Mouse (Mus musculus) small intestine, adult 2 months (tissue): ENCODE data around the gene Limd2.

ENCODE experiments used
- CTCF ChIP-seq: fragments of 200-500 bp; IDR thresholded peaks from 2 replicates; pipeline ENCODE4 v1.5.1; 2012; ENCODE audit warnings: low read depth, mild to moderate bottlenecking, control low read depth, inconsistent platforms, low read length, moderate library complexity, mixed read lengths; ENCODE audit not compliant: insufficient replicate concordance, insufficient read length; ENCODE audit errors: extremely low read depth
- POLR2A ChIP-seq: fragments of 200-500 bp; IDR thresholded peaks from 2 replicates; pipeline ENCODE4 v1.6.1; 2012; ENCODE audit warnings: low read depth, mild to moderate bottlenecking, control low read depth, inconsistent platforms, low read length, moderate library complexity

DNA sequence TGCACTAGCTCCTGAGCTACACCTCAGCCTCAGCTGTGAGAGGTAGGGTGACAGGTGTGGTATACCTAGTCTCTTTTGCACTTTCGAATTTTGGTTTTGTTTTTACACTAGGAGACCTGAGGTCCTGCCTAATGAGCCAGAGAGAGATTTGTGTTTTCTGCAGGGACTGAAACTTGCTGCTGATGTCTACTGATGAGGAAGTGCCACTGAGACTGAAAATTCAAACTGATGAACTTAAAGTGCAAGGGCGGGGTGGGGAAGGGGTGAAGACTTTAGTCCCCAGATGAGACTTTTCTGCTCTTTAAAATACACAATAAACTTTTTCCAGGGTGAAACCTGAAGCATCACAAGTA is 19.8 kb upstream of the Limd2 start:
- no peak for TF ChIP-seq CTCF
- TF ChIP-seq POLR2A = no peak
